Mouse (Mus musculus): ENCODE results near the gene Zfp976. TPM values are rescaled to one million over a fixed set of nuclear protein-coding genes. Genes with fewer than 3 reads are reported as not detected.

Gene Zfp976
- total and polyA plus RNA-seq, 2 experiments from 2014 or later: 2.0 to 2.7 TPM

DNA sequence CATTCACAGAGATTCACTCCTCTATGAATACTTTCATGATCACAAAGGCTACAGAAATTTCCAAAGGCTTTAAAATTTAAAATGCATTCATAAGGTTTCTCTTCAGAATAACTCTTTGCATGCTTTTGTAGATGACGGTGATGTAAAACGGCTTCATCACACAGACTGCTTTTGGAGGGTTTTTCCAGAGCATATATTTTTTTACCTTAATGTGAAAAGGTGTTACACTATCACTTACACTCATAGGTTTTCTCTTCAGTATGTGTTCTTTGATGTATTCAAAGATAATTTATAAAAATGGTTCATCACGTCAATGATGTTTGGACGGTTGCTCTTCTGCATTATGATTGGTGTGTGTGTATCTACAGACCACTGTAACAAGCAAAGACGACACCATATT is 63.9 kb downstream of the Zfp976 start, which contains the start of gene Gm21028:
TSS of gene Gm21028 (minus strand) at position 101 of the 400 bp plus-strand sequence.
- WGBS: 95% methylated on average over 5 of the region's 5 CpGs
- ATAC-seq: no peak
- H3K27me3 ChIP-seq (ENCODE audit: insufficient read depth, low read length): no peaks in the 10 kb centered on the region
- H3K27ac ChIP-seq (ENCODE audit: low read depth, low read length): no peak within 1 kb of the TSS
- DNase-seq: no peak
- TF ChIP-seq CTCF (IDR thresholded peaks at IDR 0.05; ENCODE audit: low read depth): no peak
- H3K36me3 ChIP-seq (ENCODE audit: insufficient read depth): no peaks in the 10 kb centered on the region
- no peak within 1 kb of the TSS for H3K4me3 ChIP-seq (ENCODE audit: low read depth, low read length)
- peaks cover 36% of the 10 kb centered on the region for H3K9me3 ChIP-seq (ENCODE audit: low read length)
- no peaks in the 10 kb centered on the region for H3K4me1 ChIP-seq (ENCODE audit: insufficient read depth)
- no peak within 1 kb of the TSS for H3K9ac ChIP-seq
- no peak within 1 kb of the TSS for H3K4me2 ChIP-seq (ENCODE audit: low read depth)

Small RNA genes within 50 kb of the gene (microRNA-seq; reads per million reads assigned to microRNA genes)
- gene Gm24938: 0 reads per million in 2 experiments

Other genes starting within 250 kb of the Zfp976 start
- 0.23 TPM in 1 of 2 replicates, not detected in the other for gene 4933421I07Rik, start 194.5 kb downstream of the Zfp976 start, total RNA-seq (2014; rRNA removed)
- gene 4933421I07Rik, start 194.5 kb downstream of the Zfp976 start, polyA plus RNA-seq (2015; fragmentation: Nextera tagmentation; extraction: Ambion mirVana): not detected in 2 replicates
- 22.3 and 29.0 TPM in 2 replicates for gene Zfp141, start 136.8 kb downstream of the Zfp976 start, total RNA-seq (2014; rRNA removed)
- gene Zfp141, start 136.8 kb downstream of the Zfp976 start, polyA plus RNA-seq (2015; fragmentation: Nextera tagmentation; extraction: Ambion mirVana): 8.4 and 9.9 TPM in 2 replicates
- gene Gm21028, start 64.0 kb downstream of the Zfp976 start, total RNA-seq (2014; rRNA removed): not detected in 2 replicates
- gene Gm21028, start 64.0 kb downstream of the Zfp976 start, polyA plus RNA-seq (2015; fragmentation: Nextera tagmentation; extraction: Ambion mirVana): not detected in 2 replicates
- gene Zfp977, start 50.0 kb downstream of the Zfp976 start, total RNA-seq (2014; rRNA removed): 1.0 and 3.5 TPM in 2 replicates
- 0.98 and 1.1 TPM in 2 replicates for gene Zfp977, start 50.0 kb downstream of the Zfp976 start, polyA plus RNA-seq (2015; fragmentation: Nextera tagmentation; extraction: Ambion mirVana)
- gene Zfp975, start 50.2 kb upstream of the Zfp976 start, total RNA-seq (2014; rRNA removed): 2.9 and 6.7 TPM in 2 replicates
- 3.3 and 6.0 TPM in 2 replicates for gene Zfp975, start 50.2 kb upstream of the Zfp976 start, polyA plus RNA-seq (2015; fragmentation: Nextera tagmentation; extraction: Ambion mirVana)
- gene Gm17067, start 84.4 kb upstream of the Zfp976 start, total RNA-seq (2014; rRNA removed): not detected in 2 replicates
- not detected in 2 replicates for gene Gm17067, start 84.4 kb upstream of the Zfp976 start, polyA plus RNA-seq (2015; fragmentation: Nextera tagmentation; extraction: Ambion mirVana)
- gene Vmn2r62, start 150.9 kb upstream of the Zfp976 start, total RNA-seq (2014; rRNA removed): not detected in 2 replicates
- gene Vmn2r62, start 150.9 kb upstream of the Zfp976 start, polyA plus RNA-seq (2015; fragmentation: Nextera tagmentation; extraction: Ambion mirVana): not detected in 2 replicates
- not detected in 2 replicates for gene Gm2381, start 224.6 kb upstream of the Zfp976 start, total RNA-seq (2014; rRNA removed)
- gene Gm2381, start 224.6 kb upstream of the Zfp976 start, polyA plus RNA-seq (2015; fragmentation: Nextera tagmentation; extraction: Ambion mirVana): not detected in 2 replicates